Mouse (Mus musculus): ENCODE data around the gene Csrp3.

Gene Csrp3

DNA sequence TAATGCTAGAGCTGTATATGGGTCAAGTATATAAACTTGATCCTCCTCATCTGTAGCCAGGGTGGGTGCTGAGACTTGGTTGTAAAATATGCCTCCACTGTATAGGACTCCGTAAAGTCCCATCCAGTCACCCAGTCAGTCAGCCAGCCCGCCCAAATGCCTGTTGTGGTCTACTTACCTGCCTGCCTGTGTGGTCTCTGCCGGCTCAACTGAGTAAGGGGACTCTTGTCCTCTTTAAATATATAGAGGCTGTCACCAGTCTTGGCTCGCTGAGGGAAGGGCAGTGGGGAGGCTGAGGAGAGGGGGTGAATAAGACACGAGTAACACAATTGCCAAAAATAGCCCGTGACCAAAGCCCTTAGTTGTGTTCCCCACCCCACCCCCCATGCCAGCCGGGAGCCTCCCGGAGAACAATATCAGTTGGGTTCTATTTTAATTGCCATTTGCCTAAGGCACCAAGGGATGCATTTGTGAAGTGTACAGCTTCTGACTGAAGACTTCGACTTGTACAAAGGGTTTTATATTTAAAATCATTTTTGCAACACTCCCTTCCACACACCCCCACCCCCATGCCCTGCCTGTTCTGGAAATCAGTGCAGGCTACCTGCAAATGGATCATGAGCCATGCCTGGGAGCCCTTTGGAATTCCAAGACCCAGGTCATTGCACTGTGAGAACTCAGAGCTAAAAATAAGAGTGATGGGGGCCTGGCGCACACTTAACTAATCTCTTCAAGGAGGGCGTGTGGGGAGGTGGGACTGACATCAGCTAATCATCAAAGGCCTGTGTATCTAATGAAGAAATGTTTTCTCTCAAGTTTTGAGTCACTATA is at the start of gene Csrp3:
Gene Csrp3 (minus strand): TSS at position 214 of the 831 bp plus-strand sequence.
- DNase-seq (ENCODE audit: low spot score in 2 of 2) = no peak

DNA sequence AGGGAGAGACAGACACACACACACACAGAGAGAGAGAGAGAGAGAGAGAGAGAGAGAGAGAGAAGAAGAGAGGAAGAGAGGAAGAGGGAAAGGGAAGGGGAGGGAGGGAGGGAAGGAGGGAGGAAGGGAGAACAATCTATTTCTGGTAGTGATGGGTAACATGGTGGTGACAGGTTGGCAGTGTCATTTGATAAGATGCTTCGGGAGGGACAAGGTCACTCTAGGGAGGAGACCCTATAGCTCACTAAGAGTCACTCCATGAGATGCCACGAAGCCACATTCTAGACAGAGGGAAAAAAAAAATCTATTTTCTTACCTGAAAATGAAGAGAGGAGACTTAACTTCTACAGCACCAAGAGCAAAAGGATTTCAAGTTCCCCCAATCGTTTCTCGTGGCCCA is 48.2 kb upstream of the Csrp3 start:
- no peak for DNase-seq (ENCODE audit: low spot score in 2 of 2)

DNA sequence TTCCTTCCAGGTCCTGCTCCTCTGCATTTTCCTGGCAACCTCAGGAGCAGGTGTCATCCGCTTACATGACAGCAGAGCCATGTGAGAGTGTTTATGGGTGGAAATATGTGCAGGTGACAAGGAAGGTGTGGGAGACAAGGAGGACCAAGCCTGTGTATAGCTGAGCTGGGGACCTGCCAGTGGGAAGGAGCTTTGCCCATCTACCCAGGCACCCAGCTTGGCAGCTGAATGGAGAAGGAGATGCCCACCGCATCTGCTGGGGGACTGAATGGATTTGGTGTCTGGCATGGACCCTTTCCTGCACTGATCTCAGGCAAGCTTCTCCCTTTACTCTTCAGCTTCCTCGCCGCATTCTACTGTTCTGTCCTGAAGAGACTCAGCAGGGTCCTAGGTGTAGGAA is 47.6 kb upstream of the Csrp3 start:
- no peak for DNase-seq (ENCODE audit: low spot score in 2 of 2)

DNA sequence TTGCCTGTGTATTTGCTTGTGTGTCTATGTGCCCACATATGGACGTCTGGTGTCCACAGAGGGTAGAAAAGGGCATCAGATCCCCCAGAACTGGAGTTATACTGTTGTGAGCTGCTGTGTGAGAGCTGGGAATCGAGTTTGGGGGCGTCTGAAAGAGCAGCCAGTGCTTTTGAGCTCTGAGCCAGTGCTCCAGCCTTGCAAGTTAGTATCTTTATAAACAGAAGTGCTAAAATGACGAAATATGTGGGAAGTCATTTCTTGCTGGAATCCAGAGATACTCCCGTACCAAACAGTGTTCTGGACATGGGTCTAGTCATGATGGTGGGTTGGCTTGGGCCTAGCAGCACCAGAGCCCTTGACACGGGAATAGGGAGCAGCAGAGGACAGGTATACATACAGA is 46.9 kb upstream of the Csrp3 start:
- DNase-seq (ENCODE audit: low spot score in 2 of 2) = no peak

DNA sequence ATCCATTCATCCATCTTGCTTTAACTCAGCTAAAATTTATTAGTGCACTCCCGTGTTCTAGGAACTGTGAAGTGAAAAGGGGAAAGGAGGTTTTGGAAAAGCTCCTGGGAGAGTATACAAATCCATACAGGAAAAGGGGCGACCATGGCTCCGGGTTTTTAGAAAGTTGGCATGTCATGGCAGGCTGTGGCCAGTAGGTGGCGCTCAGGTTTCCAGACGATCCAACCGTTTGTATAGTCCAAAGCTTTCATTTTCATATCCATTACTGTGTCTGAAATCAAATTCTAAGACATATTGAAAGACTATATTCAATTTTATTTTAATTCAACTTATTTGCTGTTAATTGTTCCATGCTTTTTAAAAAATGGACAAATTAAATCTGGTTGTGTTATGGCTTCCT is 46.3 kb upstream of the Csrp3 start:
- DNase-seq (ENCODE audit: low spot score in 2 of 2) = peak; percentile 31 to 63

DNA sequence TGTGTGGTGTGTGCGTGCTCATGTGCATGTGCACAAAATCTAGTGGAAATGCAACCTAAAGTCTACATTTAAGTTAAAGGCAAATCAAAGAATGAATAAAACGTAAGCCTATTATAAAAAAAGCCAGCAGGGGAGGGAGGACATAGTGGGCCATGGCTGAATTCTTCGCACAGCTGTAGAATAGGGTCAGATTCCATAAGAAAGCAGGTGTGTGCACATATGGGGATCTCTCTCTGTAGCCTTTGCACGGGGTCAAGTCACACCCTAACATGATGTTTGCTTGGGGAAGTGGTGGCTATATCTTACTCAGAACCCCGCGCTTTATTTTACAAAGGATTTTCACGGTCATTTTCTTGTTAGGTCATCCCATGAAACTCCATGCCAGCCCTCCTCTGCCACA is 45.3 kb upstream of the Csrp3 start:
- DNase-seq (ENCODE audit: low spot score in 2 of 2) = no peak

DNA sequence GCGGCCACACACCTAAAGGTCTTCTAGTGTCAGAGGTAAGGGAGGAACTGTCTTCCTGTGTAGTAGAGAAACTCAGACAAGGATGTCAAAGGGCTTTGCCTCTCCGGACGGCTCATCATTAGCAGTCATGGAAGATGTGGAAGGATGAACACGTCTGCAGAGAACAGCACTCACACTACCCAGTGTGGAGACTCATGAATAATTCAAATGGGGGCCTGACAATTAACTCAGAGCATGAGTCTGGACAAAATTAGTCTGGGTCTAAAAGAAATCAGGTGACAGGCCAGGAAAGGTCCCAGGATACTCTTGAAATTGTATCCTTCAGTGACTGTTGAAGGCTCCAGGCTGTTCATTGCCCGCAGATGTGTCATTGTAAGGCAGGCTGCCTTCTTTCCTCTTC is 43.2 kb upstream of the Csrp3 start:
- no peak for DNase-seq (ENCODE audit: low spot score in 2 of 2)

DNA sequence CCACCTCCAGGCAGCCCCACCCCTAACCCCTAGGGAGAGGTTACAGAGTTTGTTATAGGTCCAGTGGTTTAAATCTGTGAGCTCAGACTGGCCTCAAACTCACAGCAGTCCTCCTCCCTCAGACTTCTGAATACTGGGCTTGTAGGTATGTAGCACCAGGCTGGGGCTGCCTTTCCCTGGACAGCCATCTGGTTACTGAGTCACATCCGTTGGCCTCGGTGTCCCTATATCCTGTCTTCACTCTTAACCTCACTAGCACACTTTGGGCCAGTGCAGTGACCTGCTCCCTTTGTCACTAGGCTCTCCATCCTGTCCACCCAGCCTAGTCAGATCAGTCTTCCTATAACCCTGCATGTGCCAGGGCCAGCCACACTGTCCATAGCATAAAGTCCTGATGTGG is 40.9 kb upstream of the Csrp3 start:
- no peak for DNase-seq (ENCODE audit: low spot score in 2 of 2)

DNA sequence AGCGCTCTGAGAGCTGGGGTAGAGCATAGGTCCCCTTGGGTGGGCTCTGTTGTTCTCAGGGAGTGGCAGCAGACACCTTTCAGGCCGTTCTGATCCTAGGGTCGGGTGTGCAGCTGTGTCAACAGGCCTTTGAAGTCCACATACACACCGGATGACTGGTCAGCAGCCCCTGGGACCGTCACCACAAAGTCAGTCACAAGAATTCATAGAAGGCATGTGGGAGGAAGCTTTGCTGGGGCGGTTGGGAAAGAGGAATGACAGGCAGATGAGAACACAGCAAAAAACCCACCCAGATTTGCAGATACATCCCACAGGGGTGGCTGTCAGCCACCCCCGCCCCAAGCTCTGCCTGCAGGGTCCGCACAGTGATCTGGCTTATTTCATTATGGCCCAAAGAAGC is 40.1 kb upstream of the Csrp3 start:
- no peak for DNase-seq (ENCODE audit: low spot score in 2 of 2)

DNA sequence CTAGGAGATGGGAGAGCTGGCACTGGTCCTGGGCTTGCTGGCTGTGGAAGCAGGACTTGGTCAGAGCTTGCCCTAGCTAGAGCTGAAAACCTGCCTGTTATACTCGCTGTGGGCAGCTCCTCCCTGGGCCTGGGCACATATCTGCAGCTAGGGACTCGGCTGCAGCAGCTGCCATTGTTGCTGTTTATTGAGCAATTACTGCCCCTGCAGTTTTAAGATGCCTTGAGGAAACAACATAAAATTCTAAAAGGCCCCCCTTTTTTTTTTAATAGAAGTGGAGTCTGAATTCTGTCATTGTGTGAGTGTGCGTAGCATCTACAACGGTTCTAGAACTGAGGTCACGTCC is 36.4 kb upstream of the Csrp3 start:
- DNase-seq (ENCODE audit: low spot score in 2 of 2) = no peak

DNA sequence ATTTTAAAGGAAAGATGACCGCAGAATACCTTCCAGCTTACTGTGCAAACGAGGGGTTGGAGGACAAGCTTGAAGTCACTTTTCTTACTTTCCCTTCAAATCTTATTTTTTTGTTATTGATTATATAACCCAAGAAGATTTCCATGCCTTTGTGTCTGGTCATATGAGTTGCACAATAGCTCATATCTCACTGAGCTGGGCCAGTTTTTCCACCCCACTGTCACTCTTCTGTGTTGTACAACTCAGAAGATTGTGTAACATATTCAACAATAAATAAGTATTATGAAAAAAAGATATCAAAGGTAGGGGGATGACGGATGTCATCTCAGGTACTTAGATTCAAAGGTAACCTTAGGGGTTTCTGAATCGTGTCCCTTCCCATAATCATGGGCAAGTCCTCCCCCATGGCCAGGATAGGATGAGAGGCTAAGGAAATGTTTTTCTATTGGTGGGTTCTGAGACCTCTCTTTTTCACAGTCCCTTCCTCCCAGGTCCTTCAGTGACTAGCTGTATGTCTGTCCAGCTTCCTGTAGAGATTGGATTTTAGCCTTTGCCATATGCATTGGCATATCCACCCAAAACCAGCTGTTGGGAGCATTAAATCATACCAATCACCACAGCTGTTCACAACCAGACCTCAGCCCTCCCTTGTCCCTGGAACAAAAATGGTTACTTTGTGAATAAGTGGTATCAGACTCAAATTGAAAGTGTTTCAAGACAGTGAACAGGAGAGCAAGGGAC is 35.9 kb upstream of the Csrp3 start:
- DNase-seq (ENCODE audit: low spot score in 2 of 2) = no peak

DNA sequence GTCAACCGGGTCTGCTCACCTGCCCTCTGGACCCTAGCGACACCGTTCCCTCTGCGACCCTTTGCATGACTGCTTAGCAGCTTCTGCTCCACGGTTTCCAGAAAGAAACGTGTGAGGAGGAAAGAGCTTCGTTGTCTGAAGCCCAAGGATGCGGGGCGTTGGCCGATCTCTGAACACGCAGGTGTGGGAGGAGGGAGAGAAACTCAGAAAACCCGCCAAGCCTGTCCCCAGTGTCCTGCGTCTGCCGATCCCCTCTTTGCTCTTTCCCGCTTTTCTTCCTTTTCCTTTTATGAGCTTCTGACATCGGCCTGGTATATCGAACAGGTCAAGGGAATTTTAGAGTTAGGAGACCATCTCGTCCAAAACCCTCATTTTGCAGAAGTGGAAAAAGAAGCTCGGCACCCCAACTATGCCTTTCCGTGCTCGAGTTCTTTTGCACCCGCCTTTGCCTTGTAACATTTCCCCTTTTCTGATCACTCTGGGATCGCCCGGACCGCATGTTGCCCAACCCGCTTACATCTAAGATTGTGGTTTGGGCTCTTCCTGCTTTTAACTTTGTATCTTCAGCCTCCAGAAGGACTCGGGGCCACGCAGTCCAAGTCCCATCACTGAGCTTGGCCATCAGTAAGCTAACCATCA is 34.3 kb upstream of the Csrp3 start:
- DNase-seq (ENCODE audit: low spot score in 2 of 2) = no peak

DNA sequence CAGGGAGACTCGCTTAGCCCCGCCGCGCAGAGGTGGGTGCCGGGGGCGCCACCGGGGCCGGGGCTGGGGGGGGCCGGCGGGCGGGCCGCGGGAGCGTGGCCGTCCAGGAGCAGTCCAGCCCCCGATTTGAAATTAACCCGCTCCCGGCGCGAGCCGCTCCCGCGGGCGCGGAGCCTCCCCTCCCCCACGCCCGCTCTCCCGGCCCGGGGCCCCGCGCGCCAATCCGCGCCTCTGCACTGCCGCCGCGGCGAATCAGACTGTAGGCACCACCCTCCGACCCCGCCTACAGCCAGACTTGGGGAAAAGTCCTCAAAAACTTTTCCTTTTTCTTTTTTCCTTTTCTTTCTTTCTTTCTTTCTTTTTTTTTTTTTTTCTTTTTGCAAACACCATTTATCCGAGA is 33.7 kb upstream of the Csrp3 start, which contains the start of gene E2f8:
Gene E2f8 (minus strand): TSS at position 111 of the 400 bp plus-strand sequence.
- peak; percentile 38 to 53 for DNase-seq (ENCODE audit: low spot score in 2 of 2)

DNA sequence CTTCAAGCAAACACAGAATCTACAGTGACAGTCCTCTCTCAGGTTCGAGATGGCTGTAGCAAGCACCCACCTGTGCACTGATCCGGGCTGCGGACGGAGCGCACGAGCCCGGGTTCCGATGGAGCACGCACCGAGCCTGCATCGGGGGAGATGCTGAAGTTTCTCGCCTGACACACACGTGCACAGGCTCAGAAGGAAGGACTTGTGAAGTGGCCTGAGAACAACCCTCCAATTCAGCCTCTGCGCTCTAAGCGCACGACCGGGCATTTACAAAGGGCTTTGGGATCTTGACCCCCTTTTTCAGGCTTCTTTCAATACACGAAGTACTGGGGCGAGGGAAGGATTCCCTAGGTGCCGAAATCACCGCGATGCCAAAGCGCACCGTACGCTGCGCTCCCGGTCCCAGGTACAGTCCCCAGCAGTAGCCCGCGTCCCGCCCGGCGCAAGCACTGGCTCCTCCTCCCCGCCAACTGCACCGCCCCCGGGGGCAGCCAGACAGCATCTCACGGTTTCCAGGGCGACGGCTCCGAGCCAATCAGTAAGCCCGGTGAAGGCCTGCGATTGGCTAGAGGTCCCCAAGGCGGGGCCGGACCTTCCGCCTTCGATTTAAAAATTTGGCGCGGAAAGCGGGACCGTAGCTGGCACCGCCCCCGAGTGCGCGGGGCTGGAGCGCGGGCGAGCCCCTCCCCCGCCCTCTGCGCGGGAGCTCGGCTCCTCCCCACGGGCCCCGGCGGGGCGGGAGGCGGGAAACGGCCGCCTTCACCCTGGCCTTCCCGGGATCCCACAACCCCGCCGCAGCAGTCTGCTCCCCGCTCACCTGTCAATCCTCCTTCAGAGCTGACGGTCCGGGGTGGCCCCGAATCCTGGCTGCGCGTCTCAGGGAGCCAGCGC is 33.0 kb upstream of the Csrp3 start:
- peak; percentile 89 to 93 for DNase-seq (ENCODE audit: low spot score in 2 of 2)

DNA sequence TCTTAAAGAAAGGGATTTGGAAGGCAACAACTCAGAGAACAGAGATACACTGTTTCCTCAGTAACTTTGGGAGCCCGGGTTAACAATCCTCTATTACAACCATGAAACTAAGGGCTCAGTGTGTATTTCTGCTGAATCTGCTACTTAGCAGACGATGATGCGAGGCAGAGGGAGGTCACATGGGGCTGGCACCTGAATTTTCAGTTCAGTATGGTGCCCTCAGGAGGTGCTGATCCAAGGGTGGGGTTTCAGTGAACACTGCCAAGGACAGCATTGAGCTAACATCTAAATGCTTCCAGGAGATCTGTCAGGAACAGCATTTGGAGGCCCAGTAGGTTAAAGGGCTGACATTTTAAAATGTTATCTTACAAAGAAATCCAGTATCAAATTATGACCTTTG is 31.7 kb upstream of the Csrp3 start:
- no peak for DNase-seq (ENCODE audit: low spot score in 2 of 2)

DNA sequence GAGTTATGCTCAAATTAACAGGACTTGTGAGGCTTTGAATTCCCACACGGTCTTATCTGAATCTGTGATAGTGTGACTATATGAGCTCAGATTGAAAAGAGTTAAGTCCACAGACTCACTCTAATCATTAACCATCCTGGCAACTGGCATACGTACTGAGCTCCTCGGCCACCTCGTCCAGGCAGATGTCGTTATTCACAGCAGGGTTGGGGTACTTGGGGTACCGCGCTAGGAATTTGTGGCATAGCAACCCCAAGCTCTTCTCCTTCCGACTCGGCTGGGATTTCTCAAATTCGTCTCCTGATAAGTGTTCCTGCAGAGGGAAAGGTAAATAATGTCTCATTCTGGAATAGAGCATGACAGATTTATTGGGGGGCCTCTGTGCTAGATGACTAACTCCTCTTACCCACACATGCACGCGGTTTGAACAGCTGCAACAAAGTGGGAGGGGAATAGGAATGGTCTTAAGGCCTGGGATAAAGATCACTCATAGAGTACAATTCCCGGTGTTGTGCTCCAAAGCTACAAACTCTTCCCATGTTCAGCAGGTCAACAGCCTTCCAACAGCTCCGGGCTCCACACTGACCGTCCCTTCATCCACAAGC is 30.1 kb upstream of the Csrp3 start:
- DNase-seq (ENCODE audit: low spot score in 2 of 2) = no peak

DNA sequence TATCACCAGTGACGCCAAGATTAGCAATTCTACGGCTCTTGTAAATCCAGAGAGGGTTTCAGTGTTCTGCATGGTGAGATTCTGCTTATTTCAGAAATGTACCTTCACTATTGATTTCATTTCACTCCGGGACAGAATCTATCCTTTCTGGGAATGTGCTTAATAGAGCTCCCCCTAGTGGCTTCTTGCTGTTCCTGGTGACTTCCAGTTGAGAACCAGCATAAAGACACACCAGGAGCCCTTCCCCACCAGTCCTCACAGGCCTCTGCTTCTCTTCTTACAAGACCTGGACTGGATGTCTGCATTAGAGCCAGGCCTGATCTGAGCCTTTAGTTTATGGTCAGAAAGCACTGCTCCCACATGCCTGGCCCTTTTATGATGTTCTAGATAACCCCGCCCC is 28.7 kb upstream of the Csrp3 start:
- no peak for DNase-seq (ENCODE audit: low spot score in 2 of 2)

DNA sequence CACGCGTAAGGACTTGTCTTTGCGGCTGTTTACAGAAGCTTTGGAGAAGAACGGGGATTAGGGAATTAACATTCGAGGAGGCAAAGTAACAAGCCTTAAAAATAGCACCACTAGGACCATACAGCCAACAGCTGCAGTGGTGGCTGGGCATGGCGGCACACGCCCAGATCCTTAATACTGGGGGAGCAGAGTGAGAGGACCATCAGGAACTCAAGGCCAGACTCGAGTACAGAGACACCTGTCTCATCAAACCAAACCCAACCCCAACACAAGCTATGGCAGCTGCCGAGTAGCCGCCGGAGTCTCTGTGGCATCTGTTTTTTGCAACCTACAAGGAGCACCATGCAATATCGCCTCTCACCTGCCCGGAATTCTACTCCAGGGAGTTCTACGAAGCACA is 27.3 kb upstream of the Csrp3 start:
- DNase-seq (ENCODE audit: low spot score in 2 of 2) = no peak

DNA sequence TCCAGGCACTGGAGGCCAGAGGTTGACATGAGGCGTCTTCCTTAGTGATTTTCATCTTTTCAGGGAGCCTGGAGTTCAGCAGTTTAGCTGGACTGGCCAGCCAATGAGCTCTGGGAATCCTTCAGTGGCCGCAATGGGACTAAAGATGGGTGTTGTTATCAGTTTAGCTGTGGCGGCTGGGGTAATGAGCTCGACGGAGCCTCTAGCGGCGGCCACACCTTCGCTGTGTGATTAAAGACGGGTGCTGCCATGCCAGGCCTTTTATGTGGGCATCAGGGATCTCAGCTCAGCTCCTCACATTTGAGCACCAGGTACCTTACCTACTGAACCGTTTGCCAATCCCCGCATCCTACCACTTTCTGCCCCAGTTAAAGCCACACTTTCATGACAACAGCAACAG is 23.5 kb upstream of the Csrp3 start:
- no peak for DNase-seq (ENCODE audit: low spot score in 2 of 2)

DNA sequence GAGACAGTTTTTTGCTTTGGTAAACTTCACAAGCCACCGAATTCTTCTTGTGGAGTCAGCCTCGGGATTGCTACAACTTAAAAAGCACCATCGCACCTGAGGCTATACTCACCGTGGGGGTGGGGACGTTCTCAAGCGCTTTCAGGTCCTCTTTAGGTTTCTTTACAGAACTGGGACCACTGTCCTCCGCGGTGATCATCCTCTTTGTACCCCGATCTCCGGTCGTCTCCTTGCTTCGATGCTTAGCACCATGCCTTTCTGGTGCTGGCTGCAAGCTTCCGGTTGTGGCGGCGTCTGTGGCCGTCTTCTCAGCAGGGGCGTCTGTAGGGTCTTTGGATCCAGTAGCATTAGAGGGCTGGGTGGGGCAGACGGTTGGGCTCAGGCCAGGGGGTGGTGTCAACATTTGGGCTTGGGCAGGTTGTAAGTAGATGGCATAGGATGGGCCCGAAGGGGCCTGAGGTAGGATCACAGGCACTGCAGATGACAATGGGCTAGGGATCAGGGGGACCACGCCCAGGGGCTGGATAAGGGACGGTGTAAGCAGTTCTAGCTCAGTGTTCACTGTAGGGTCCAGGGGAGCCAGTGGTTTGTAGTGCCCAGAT is 22.8 kb upstream of the Csrp3 start:
- DNase-seq (ENCODE audit: low spot score in 2 of 2) = no peak

DNA sequence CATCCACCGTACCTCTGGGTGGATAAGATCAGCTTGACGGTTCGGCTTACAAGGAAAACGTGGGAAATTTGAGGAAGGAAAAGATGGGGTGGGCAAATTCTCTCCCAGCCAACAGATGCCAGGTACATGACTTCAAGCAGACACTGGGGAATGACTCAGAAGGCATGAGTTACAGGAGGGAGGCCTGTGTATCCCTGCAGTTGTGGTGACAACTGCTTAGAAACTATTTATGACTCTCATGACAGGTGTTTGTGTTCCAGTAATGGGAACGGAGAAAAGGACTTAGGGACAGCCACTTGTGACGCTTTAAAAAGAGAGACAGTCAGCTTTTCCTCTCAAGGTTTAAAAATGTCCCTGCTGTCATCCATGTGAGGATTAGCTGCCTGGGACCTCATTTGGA is 22.3 kb upstream of the Csrp3 start:
- DNase-seq (ENCODE audit: low spot score in 2 of 2) = no peak
